Mouse (Mus musculus) mouse trophoblast stem cell (cell line): ENCODE results near the gene Heatr5a.

Source experiments
- in situ Hi-C, 2 experiments: fragments of 300-500 bp; cut with MseI, MboI; formaldehyde crosslinking; loops; 2 replicates in 1 of 2; 3 replicates in 1 of 2; pipeline ENCODE4 v1.15.1; 2025

The Heatr5a gene

GRCm38 (mm10) chr12:51847953-51848680, 123.0 kb downstream of the Heatr5a start:
- in situ Hi-C loops = no loop called here

GRCm38 (mm10) chr12:51845261-51845660, 125.9 kb downstream of the Heatr5a start:
- in situ Hi-C loops = no loop called here

- in situ Hi-C loops = no loop called here
Measured at GRCm38 (mm10) chr12:51844771-51845256, 126.3 kb downstream of the Heatr5a start.

- in situ Hi-C loops = no loop called here
Measured at GRCm38 (mm10) chr12:51843576-51844520, 127.3 kb downstream of the Heatr5a start.

- in situ Hi-C loops = no loop called here
Measured at GRCm38 (mm10) chr12:51842081-51842864, 128.8 kb downstream of the Heatr5a start.

- in situ Hi-C loops = no loop called here
Measured at GRCm38 (mm10) chr12:51839856-51840255, 131.3 kb downstream of the Heatr5a start.

- in situ Hi-C loops = no loop called here
Measured at GRCm38 (mm10) chr12:51835219-51835618, 135.9 kb downstream of the Heatr5a start.

- in situ Hi-C loops = no loop called here
Measured at GRCm38 (mm10) chr12:51831931-51832330, 139.2 kb downstream of the Heatr5a start.

- in situ Hi-C loops = no loop called here
Measured at GRCm38 (mm10) chr12:51831296-51831695, 139.8 kb downstream of the Heatr5a start.

- in situ Hi-C loops = no loop called here
Measured at GRCm38 (mm10) chr12:51830671-51831070, 140.4 kb downstream of the Heatr5a start.

GRCm38 (mm10) chr12:51830077-51830402, 141.1 kb downstream of the Heatr5a start:
- in situ Hi-C loops = no loop called here

GRCm38 (mm10) chr12:51829290-51830076, 141.6 kb downstream of the Heatr5a start, which contains the start of gene Hectd1:
Gene Hectd1 (minus strand): TSS chr12:51829536.
- in situ Hi-C loops = no loop called here

- in situ Hi-C loops = no loop called here
Measured at GRCm38 (mm10) chr12:51828716-51829289, 142.3 kb downstream of the Heatr5a start.

GRCm38 (mm10) chr12:51827958-51828650, 143.0 kb downstream of the Heatr5a start:
- in situ Hi-C loops = no loop called here
